Mouse (Mus musculus): ENCODE data around the gene Ddx56. TPM values are rescaled to one million over a fixed set of nuclear protein-coding genes. Genes with fewer than 3 reads are reported as not detected.

Gene Ddx56
- polyA plus RNA-seq (2014; fragmentation: Illumina TruSeq; extraction: RNeasy Lipid Tissue Mini Kit (QIAGEN cat#74804); ENCODE audit: low read depth, low replicate concordance) = 8.6 TPM

GRCm38 (mm10) chr11:6267320-6268254 is at the start of gene Ddx56:
Gene Ddx56, minus strand, starts transcription at chr11:6267772.

GRCm38 (mm10) chr11:6291401-6292115 is 24.0 kb upstream of the Ddx56 start, which contains the start of gene Ogdh:
Gene Ogdh, plus strand, starts transcription at chr11:6291633.

GRCm38 (mm10) chr11:6274387-6275093 is 7.0 kb upstream of the Ddx56 start, which contains the start of gene Tmed4:
Gene Tmed4, minus strand, starts transcription at chr11:6274870.

GRCm38 (mm10) chr11:6230012-6230411 is 37.6 kb downstream of the Ddx56 start, which contains the start of gene Npc1l1:
Gene Npc1l1, minus strand, starts transcription at chr11:6230143.

Other genes starting within 250 kb of the Ddx56 start
- 0.24 TPM for gene Camk2b, start 201.4 kb downstream of the Ddx56 start, polyA plus RNA-seq (2014; fragmentation: Illumina TruSeq; extraction: RNeasy Lipid Tissue Mini Kit (QIAGEN cat#74804); ENCODE audit: low read depth, low replicate concordance)
- gene A730071L15Rik, start 67.7 kb downstream of the Ddx56 start, polyA plus RNA-seq (2014; fragmentation: Illumina TruSeq; extraction: RNeasy Lipid Tissue Mini Kit (QIAGEN cat#74804); ENCODE audit: low read depth, low replicate concordance) = not detected
- gene Nudcd3, start 67.4 kb downstream of the Ddx56 start, polyA plus RNA-seq (2014; fragmentation: Illumina TruSeq; extraction: RNeasy Lipid Tissue Mini Kit (QIAGEN cat#74804); ENCODE audit: low read depth, low replicate concordance) = 18.5 TPM
- gene Npc1l1, start 37.6 kb downstream of the Ddx56 start, polyA plus RNA-seq (2014; fragmentation: Illumina TruSeq; extraction: RNeasy Lipid Tissue Mini Kit (QIAGEN cat#74804); ENCODE audit: low read depth, low replicate concordance) = not detected
- 54.6 TPM for gene Tmed4, start 7.1 kb upstream of the Ddx56 start, polyA plus RNA-seq (2014; fragmentation: Illumina TruSeq; extraction: RNeasy Lipid Tissue Mini Kit (QIAGEN cat#74804); ENCODE audit: low read depth, low replicate concordance)
- 166 TPM for gene Ogdh, start 23.9 kb upstream of the Ddx56 start, polyA plus RNA-seq (2014; fragmentation: Illumina TruSeq; extraction: RNeasy Lipid Tissue Mini Kit (QIAGEN cat#74804); ENCODE audit: low read depth, low replicate concordance)
- 0.81 TPM for gene Zmiz2, start 121.3 kb upstream of the Ddx56 start, polyA plus RNA-seq (2014; fragmentation: Illumina TruSeq; extraction: RNeasy Lipid Tissue Mini Kit (QIAGEN cat#74804); ENCODE audit: low read depth, low replicate concordance)
- gene Ppia, start 147.7 kb upstream of the Ddx56 start, polyA plus RNA-seq (2014; fragmentation: Illumina TruSeq; extraction: RNeasy Lipid Tissue Mini Kit (QIAGEN cat#74804); ENCODE audit: low read depth, low replicate concordance) = 1,414 TPM
- gene H2afv, start 176.7 kb upstream of the Ddx56 start, polyA plus RNA-seq (2014; fragmentation: Illumina TruSeq; extraction: RNeasy Lipid Tissue Mini Kit (QIAGEN cat#74804); ENCODE audit: low read depth, low replicate concordance) = 19.9 TPM
- gene Purb, start 208.1 kb upstream of the Ddx56 start, polyA plus RNA-seq (2014; fragmentation: Illumina TruSeq; extraction: RNeasy Lipid Tissue Mini Kit (QIAGEN cat#74804); ENCODE audit: low read depth, low replicate concordance) = 101 TPM

All from kidney, adult 10 weeks (tissue).